Mouse (Mus musculus): ENCODE measurements around the gene P2ry12. TPM values are rescaled to one million over a fixed set of nuclear protein-coding genes. Genes with fewer than 3 reads are reported as not detected.

P2ry12 gene
- polyA plus RNA-seq, 1 experiment from 2014 or later: 2.2 TPM

DNA sequence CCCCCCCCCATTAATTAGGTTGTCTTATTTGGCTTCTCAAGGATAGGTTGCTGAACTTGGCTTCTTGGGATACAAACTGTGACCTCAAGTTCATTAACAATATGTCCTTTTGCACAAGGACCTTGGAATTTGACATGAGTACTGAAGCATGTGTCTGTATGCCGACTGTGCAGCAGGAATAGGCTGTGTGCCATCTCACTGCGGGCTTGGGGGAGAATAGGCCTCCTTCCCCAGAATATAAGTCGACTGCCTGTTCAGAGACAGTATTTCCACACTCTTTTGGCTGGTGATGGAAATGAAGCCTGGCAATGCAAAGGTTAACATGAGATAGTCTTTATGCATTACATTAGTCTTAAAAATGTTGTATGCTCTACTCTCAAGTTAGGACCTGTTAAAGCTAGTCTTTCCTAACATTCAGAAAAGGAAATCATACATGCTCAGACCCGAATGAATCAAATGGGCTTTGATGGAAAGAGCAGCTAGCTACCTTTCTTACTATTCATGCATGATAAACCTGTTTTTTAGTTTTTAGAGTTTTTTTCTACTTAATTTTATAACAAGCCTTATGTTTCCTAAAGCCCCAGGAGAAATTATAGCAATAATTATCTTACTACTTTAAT is 65.2 kb downstream of the P2ry12 start:
- no peak for TF ChIP-seq CTCF (IDR thresholded peaks at IDR 0.05; ENCODE audit: low read depth)
- ATAC-seq: no peak
- Histone ChIP-seq H3K27ac (ENCODE audit: low read depth, low read length) (no peak overlapping the region), H3K4me1 (replicated peaks; ENCODE audit: control insufficient read depth, insufficient read depth, low read length) (no peaks in the 10 kb centered on the region), H3K27me3 (replicated peaks; ENCODE audit: control insufficient read depth, insufficient read depth, low read length) (no peaks in the 10 kb centered on the region), H3K36me3 (ENCODE audit: control insufficient read depth, insufficient read depth) (no peaks in the 10 kb centered on the region), H3K4me3 (ENCODE audit: low read depth, low read length) (no peak overlapping the region), H3K4me2 (replicated peaks; ENCODE audit: low read depth) (no peak overlapping the region), H3K9ac (ENCODE audit: low read depth, low read length) (no peak overlapping the region), H3K9me3 (ENCODE audit: control insufficient read depth) (no peaks in the 10 kb centered on the region)
- 81% methylated on average over 4 of the region's 4 CpGs for WGBS

DNA sequence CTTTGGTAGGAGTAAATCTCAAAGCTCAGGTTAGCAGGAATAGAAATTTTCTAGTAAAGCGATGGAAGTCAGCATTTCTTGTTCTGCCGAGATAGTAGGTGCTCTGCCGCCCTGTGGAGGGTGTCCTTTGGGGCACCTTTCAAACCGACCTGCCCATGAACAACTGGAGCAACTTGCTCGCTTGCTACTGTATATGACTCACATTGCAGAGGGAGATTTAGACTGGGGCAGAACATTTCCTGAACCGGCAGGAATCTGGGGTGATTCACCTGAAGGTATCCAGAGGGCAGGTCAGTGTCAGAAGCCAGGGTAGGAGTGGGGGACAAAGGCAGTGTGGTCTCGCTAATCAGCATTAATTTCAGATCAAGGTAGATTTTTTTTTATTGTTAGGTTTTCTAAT is 67.7 kb downstream of the P2ry12 start, which contains the start of gene Gpr87:
Gene Gpr87, minus strand, starts transcription at position 167 of the 400 bp plus-strand sequence.
- Histone ChIP-seq H3K36me3 (ENCODE audit: control insufficient read depth, insufficient read depth) (no peaks in the 10 kb centered on the region), H3K4me1 (replicated peaks; ENCODE audit: control insufficient read depth, insufficient read depth, low read length) (no peaks in the 10 kb centered on the region), H3K27ac (ENCODE audit: low read depth, low read length) (no peak within 1 kb of the TSS), H3K9ac (ENCODE audit: low read depth, low read length) (no peak within 1 kb of the TSS), H3K4me3 (ENCODE audit: low read depth, low read length) (no peak within 1 kb of the TSS), H3K4me2 (replicated peaks; ENCODE audit: low read depth) (no peak within 1 kb of the TSS), H3K27me3 (replicated peaks; ENCODE audit: control insufficient read depth, insufficient read depth, low read length) (no peaks in the 10 kb centered on the region), H3K9me3 (ENCODE audit: control insufficient read depth) (no peaks in the 10 kb centered on the region)
- no peak for ATAC-seq
- 73% methylated on average over 7 of the region's 7 CpGs for WGBS
- no peak for TF ChIP-seq CTCF (IDR thresholded peaks at IDR 0.05; ENCODE audit: low read depth)

GRCm38 (mm10) chr3:59194099-59194498 is 68.6 kb downstream of the P2ry12 start:
- Histone ChIP-seq H3K27ac (ENCODE audit: low read depth, low read length) (no peak overlapping the region), H3K9ac (ENCODE audit: low read depth, low read length) (no peak overlapping the region), H3K4me3 (ENCODE audit: low read depth, low read length) (no peak overlapping the region), H3K4me2 (replicated peaks; ENCODE audit: low read depth) (no peak overlapping the region), H3K9me3 (ENCODE audit: control insufficient read depth) (no peaks in the 10 kb centered on the region), H3K27me3 (replicated peaks; ENCODE audit: control insufficient read depth, insufficient read depth, low read length) (no peaks in the 10 kb centered on the region), H3K36me3 (ENCODE audit: control insufficient read depth, insufficient read depth) (no peaks in the 10 kb centered on the region), H3K4me1 (replicated peaks; ENCODE audit: control insufficient read depth, insufficient read depth, low read length) (no peaks in the 10 kb centered on the region)
- no peak for TF ChIP-seq CTCF (IDR thresholded peaks at IDR 0.05; ENCODE audit: low read depth)
- no peak for ATAC-seq
- 91% methylated on average over 7 of the region's 7 CpGs for WGBS

GRCm38 (mm10) chr3:59191674-59192073 is 71.0 kb downstream of the P2ry12 start:
- Histone ChIP-seq H3K27ac (ENCODE audit: low read depth, low read length) (no peak overlapping the region), H3K4me3 (ENCODE audit: low read depth, low read length) (no peak overlapping the region), H3K4me1 (replicated peaks; ENCODE audit: control insufficient read depth, insufficient read depth, low read length) (no peaks in the 10 kb centered on the region), H3K4me2 (replicated peaks; ENCODE audit: low read depth) (no peak overlapping the region), H3K9ac (ENCODE audit: low read depth, low read length) (no peak overlapping the region), H3K27me3 (replicated peaks; ENCODE audit: control insufficient read depth, insufficient read depth, low read length) (no peaks in the 10 kb centered on the region), H3K9me3 (ENCODE audit: control insufficient read depth) (no peaks in the 10 kb centered on the region), H3K36me3 (ENCODE audit: control insufficient read depth, insufficient read depth) (no peaks in the 10 kb centered on the region)
- ATAC-seq: no peak
- TF ChIP-seq CTCF (IDR thresholded peaks at IDR 0.05; ENCODE audit: low read depth): no peak
- 94% methylated on average over 6 of the region's 6 CpGs for WGBS

- TF ChIP-seq CTCF (IDR thresholded peaks at IDR 0.05; ENCODE audit: low read depth): no peak
- 69% methylated on average over 4 of the region's 4 CpGs for WGBS
- no peaks in the 10 kb centered on the region for H3K27me3 ChIP-seq (replicated peaks; ENCODE audit: control insufficient read depth, insufficient read depth, low read length)
- H3K27ac ChIP-seq (ENCODE audit: low read depth, low read length): no peak overlapping the region
- H3K4me3 ChIP-seq (ENCODE audit: low read depth, low read length): no peak overlapping the region
- no peaks in the 10 kb centered on the region for H3K9me3 ChIP-seq (ENCODE audit: control insufficient read depth)
- no peak overlapping the region for H3K9ac ChIP-seq (ENCODE audit: low read depth, low read length)
- ATAC-seq: no peak
- H3K4me1 ChIP-seq (replicated peaks; ENCODE audit: control insufficient read depth, insufficient read depth, low read length): no peaks in the 10 kb centered on the region
- no peaks in the 10 kb centered on the region for H3K36me3 ChIP-seq (ENCODE audit: control insufficient read depth, insufficient read depth)
- no peak overlapping the region for H3K4me2 ChIP-seq (replicated peaks; ENCODE audit: low read depth)
These were observed 75.3 kb downstream of the P2ry12 start for GRCm38 (mm10) chr3:59187336-59187735.

- Histone ChIP-seq H3K4me2 (replicated peaks; ENCODE audit: low read depth) (no peak overlapping the region), H3K4me1 (replicated peaks; ENCODE audit: control insufficient read depth, insufficient read depth, low read length) (no peaks in the 10 kb centered on the region)
- WGBS: 76% methylated on average over 4 of the region's 4 CpGs
These were observed 77.0 kb downstream of the P2ry12 start for GRCm38 (mm10) chr3:59185662-59186061.

GRCm38 (mm10) chr3:59182129-59182528 is 80.5 kb downstream of the P2ry12 start:
- no peaks in the 10 kb centered on the region for H3K36me3 ChIP-seq (ENCODE audit: control insufficient read depth, insufficient read depth)
- no peak overlapping the region for H3K4me2 ChIP-seq (replicated peaks; ENCODE audit: low read depth)
- no peak overlapping the region for H3K27ac ChIP-seq (ENCODE audit: low read depth, low read length)
- H3K4me1 ChIP-seq (replicated peaks; ENCODE audit: control insufficient read depth, insufficient read depth, low read length): no peaks in the 10 kb centered on the region
- no peaks in the 10 kb centered on the region for H3K9me3 ChIP-seq (ENCODE audit: control insufficient read depth)
- no peak overlapping the region for H3K9ac ChIP-seq (ENCODE audit: low read depth, low read length)
- no peak overlapping the region for H3K4me3 ChIP-seq (ENCODE audit: low read depth, low read length)
- ATAC-seq: no peak
- H3K27me3 ChIP-seq (replicated peaks; ENCODE audit: control insufficient read depth, insufficient read depth, low read length): no peaks in the 10 kb centered on the region
- no peak for TF ChIP-seq CTCF (IDR thresholded peaks at IDR 0.05; ENCODE audit: low read depth)

More at GRCm38 (mm10) chr3:59185662-59186061, 77.0 kb downstream of the P2ry12 start:
- Histone ChIP-seq H3K4me3 (ENCODE audit: low read depth, low read length) (no peak overlapping the region), H3K9me3 (ENCODE audit: control insufficient read depth) (no peaks in the 10 kb centered on the region), H3K27ac (ENCODE audit: low read depth, low read length) (no peak overlapping the region), H3K27me3 (replicated peaks; ENCODE audit: control insufficient read depth, insufficient read depth, low read length) (no peaks in the 10 kb centered on the region), H3K9ac (ENCODE audit: low read depth, low read length) (no peak overlapping the region), H3K36me3 (ENCODE audit: control insufficient read depth, insufficient read depth) (no peaks in the 10 kb centered on the region)
- no peak for TF ChIP-seq CTCF (IDR thresholded peaks at IDR 0.05; ENCODE audit: low read depth)
- no peak for ATAC-seq
